Mouse (Mus musculus) stomach, embryonic 14.5 days (tissue): ENCODE measurements around the gene Ptprc. TPM values are rescaled to one million over a fixed set of nuclear protein-coding genes. Genes with fewer than 3 reads are reported as not detected.

ENCODE experiments used
- ATAC-seq: fragments of 200-750 bp; cut with Nextera tagmentation; 2 replicates; pipeline ENCODE4 v1.8.0; 2017; ENCODE audit warnings: low read depth, moderate TSS enrichment; ENCODE audit not compliant: insufficient number of reproducible peaks, insufficient read depth, low FRiP score
- H3K27ac ChIP-seq: fragments of 300-500 bp; sonication (generic); 2 replicates; pipeline ENCODE4 v1.5.1; 2014; ENCODE audit warnings: mild to moderate bottlenecking, low read length, moderate library complexity, mixed read lengths
- H3K27me3 ChIP-seq: fragments of 300-500 bp; sonication (generic); 2 replicates; pipeline ENCODE4 v1.6.1; 2014; ENCODE audit warnings: low read length, control low read depth, mixed read lengths; ENCODE audit not compliant: control insufficient read depth, insufficient read depth
- H3K36me3 ChIP-seq: fragments of 300-500 bp; sonication (generic); 2 replicates; pipeline ENCODE4 v1.6.1; 2014; ENCODE audit warnings: mild to moderate bottlenecking, control low read depth, low read length, moderate library complexity, mixed read lengths; ENCODE audit not compliant: control insufficient read depth, insufficient read depth
- H3K4me1 ChIP-seq: fragments of 300-500 bp; sonication (generic); 2 replicates; pipeline ENCODE4 v1.6.1; 2014; ENCODE audit warnings: low read length, control low read depth, mixed read lengths; ENCODE audit not compliant: control insufficient read depth, insufficient read depth
- H3K4me2 ChIP-seq: fragments of 300-500 bp; sonication (generic); replicated peaks from 2 replicates; pipeline ENCODE4 v1.6.1; 2014; ENCODE audit warnings: low read depth, low read length, control low read depth
- H3K4me3 ChIP-seq: fragments of 300-500 bp; sonication (generic); 2 replicates; pipeline ENCODE4 v1.5.1; 2014; ENCODE audit warnings: low read depth, low read length, control low read depth
- H3K9ac ChIP-seq: fragments of 300-500 bp; sonication (generic); replicated peaks from 2 replicates; pipeline ENCODE4 v1.6.1; 2014; ENCODE audit warnings: low read depth, mild to moderate bottlenecking, control low read depth, low read length, moderate library complexity, mixed read lengths
- H3K9me3 ChIP-seq: fragments of 300-500 bp; sonication (generic); 2 replicates; pipeline ENCODE4 v1.6.1; 2016; ENCODE audit warnings: low read depth, low read length, control low read depth; ENCODE audit not compliant: control insufficient read depth
- WGBS: fragments of 180-500 bp; shearing (Covaris S2); extraction: QIAGEN DNeasy Blood & Tissue Kit; methylation state at CpG from one replicate; pipeline ENCODE4 v1.1.7; 2014; 5-methylcytosine and 5-hydroxymethylcytosine counted together
- polyA plus RNA-seq: library from polyadenylated mRNA; unstranded; fragments of >200 nt; fragmentation: Nextera tagmentation; extraction: Ambion mirVana; gene quantifications from 2 replicates; pipeline ENCODE4 v1.2.1, GENCODE M21; 2014

Gene Ptprc
- polyA plus RNA-seq, 1 experiment from 2014 or later: 4.6 TPM

DNA sequence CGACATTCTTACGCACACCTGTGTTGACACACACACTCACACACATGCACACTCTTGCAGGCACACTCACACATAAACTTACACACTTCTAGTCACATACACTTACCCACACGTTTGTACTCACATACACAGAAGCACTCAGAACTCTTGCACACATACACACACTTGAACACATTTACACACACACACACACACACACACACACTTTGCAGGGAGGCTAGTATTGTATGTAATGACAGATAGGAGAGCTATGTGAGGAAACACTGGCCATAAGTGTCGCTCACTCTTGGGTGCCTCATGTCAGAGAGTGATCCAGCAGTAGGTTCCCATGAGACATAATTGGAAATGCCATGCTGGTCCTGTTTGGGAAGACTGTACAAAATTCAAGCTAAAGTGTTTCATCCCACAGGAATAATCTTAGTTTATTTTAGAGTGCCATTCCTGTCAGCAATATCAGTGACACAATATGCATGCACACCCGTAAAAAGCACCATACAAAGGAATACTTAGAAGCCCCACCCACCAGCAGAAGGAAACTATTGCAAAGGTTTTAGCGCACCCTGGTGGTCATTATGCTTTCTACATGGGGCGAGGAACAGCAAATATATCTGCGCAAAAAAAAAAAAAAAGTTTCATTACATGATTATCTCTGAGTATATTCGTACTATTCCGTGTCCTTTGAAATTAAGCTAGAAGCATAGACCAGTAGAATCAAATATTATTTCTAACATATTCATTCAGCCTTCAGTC, 131.1 kb downstream of the Ptprc start:
- 35% methylated on average over 10 of the region's 10 CpGs for WGBS
- no peak overlapping the region for H3K9ac ChIP-seq
- no peak overlapping the region for H3K4me2 ChIP-seq
- peaks cover 7% of the 10 kb centered on the region for H3K4me1 ChIP-seq
- no peak overlapping the region for H3K4me3 ChIP-seq
- peak; percentile 65; the same call in 1 of the 2 replicates for ATAC-seq
- no peak overlapping the region for H3K27ac ChIP-seq
- no peaks in the 10 kb centered on the region for H3K27me3 ChIP-seq
- no peaks in the 10 kb centered on the region for H3K36me3 ChIP-seq
- H3K9me3 ChIP-seq: no peaks in the 10 kb centered on the region

DNA sequence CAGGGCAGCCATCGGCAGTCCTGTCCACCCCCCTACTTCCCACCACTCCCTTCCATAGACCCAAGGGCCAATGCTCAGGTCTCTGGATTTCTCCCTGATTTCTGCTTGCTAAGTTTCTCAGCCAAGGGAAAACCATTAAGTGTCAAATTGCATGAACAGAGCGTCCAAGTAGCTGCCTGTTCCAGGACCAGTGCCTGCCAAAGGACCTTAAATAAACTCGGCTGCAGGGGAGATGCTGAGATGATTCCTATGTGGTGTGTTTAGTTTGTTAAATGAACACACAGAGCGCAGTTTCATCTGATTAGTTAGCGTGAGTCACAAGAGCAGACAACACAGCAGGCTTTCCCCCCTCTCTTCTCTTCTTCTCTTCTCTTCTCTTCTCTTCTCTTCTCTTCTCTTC, 135.0 kb downstream of the Ptprc start:
- Histone ChIP-seq H3K4me2 (no peak overlapping the region), H3K4me1 (peaks cover 19% of the 10 kb centered on the region)
- ATAC-seq: no peak

DNA sequence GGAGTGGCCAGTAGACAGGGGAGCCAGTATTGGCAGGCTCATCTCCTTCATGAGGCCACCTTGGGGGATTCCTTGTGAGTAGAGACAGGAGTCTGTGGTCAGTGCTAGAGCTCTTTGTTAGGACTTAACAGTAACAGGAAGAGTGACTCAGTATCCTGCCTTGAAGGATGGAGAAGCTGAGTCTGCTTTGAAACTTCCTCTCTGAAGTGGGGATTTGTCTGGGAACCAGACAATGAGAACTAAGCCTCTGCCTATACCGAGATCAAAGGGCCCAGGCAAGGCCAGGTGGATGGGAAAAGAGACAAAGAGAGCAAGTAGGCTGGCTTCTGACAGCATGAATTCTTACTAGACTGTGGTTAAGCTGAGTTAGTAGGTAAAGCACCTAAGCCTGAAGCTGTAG, 136.3 kb downstream of the Ptprc start:
- Histone ChIP-seq H3K4me2 (no peak overlapping the region), H3K9me3 (no peaks in the 10 kb centered on the region)
- ATAC-seq: 0 out of 2 replicates have a peak, but pooled peaks have one; percentile 42

More for the DNA sequence above, 135.0 kb downstream of the Ptprc start:
- H3K9me3 ChIP-seq: no peaks in the 10 kb centered on the region
- no peaks in the 10 kb centered on the region for H3K27me3 ChIP-seq
- no peak overlapping the region for H3K27ac ChIP-seq
- H3K4me3 ChIP-seq: no peak overlapping the region
- H3K9ac ChIP-seq: no peak overlapping the region
- no peaks in the 10 kb centered on the region for H3K36me3 ChIP-seq
- 31% methylated on average over 5 of the region's 5 CpGs for whole genome bisulfite sequencing

DNA sequence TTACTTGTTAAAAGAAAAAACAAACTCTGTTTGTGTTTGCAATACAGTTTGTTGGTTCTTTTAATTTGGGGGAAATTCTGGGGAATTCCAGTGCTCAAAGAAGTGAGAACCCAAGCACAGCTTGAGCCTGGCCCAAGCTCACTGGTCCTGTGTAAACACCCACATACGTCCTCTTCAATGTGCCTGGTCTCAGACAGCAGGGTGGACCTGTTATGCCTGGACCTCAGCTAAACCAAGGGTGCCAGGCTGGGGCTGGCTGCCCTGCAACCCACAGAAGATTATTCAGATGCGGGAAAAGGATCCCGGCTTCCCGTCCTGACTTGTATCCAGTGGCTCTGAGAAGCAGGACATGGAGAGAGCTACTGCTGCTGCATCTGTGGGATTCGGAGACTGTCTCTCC, 138.0 kb downstream of the Ptprc start:
- no peak for ATAC-seq
- H3K27ac ChIP-seq: no peak overlapping the region

More for the DNA sequence above, 136.3 kb downstream of the Ptprc start:
- Histone ChIP-seq H3K36me3 (no peaks in the 10 kb centered on the region), H3K4me3 (no peak overlapping the region), H3K9ac (no peak overlapping the region), H3K27me3 (no peaks in the 10 kb centered on the region), H3K4me1 (peaks cover 17% of the 10 kb centered on the region), H3K27ac (no peak overlapping the region; the same call in 1 of the 2 replicates)
- 26% methylated on average over 1 of the region's 1 CpGs for WGBS

DNA sequence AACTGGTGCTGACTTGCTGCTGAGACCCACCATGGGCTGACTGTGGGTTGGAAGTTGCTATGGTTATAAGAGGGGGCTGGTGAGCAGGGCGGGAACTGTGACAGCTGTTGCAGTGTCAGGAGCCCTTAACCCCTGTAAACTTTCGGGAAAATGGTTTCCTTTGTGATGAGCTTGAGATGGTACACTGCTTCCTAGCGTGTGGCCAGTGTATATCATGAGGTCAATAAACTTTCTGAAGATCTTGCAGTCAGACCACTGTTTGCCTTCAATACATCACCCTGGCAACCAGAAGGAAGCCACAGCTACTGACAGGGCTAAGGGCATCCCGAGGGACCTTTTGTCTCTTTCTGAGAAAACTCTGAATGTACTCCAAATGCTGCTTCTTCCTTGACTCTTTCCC, 145.9 kb downstream of the Ptprc start:
- ATAC-seq: no peak
- H3K9me3 ChIP-seq: no peaks in the 10 kb centered on the region
- no peak overlapping the region for H3K4me3 ChIP-seq
- H3K4me1 ChIP-seq: no peaks in the 10 kb centered on the region
- no peak overlapping the region for H3K27ac ChIP-seq
- no peak overlapping the region for H3K4me2 ChIP-seq
- no peaks in the 10 kb centered on the region for H3K27me3 ChIP-seq
- no peaks in the 10 kb centered on the region for H3K36me3 ChIP-seq
- no peak overlapping the region for H3K9ac ChIP-seq
- WGBS: 45% methylated on average over 4 of the region's 4 CpGs

More for the DNA sequence above, 138.0 kb downstream of the Ptprc start:
- Histone ChIP-seq H3K9ac (no peak overlapping the region), H3K4me3 (no peak overlapping the region), H3K9me3 (no peaks in the 10 kb centered on the region), H3K36me3 (no peaks in the 10 kb centered on the region), H3K4me1 (peaks cover 15% of the 10 kb centered on the region; the same call in 1 of the 2 replicates), H3K4me2 (no peak overlapping the region), H3K27me3 (no peaks in the 10 kb centered on the region)
- WGBS: 37% methylated on average over 5 of the region's 5 CpGs

DNA sequence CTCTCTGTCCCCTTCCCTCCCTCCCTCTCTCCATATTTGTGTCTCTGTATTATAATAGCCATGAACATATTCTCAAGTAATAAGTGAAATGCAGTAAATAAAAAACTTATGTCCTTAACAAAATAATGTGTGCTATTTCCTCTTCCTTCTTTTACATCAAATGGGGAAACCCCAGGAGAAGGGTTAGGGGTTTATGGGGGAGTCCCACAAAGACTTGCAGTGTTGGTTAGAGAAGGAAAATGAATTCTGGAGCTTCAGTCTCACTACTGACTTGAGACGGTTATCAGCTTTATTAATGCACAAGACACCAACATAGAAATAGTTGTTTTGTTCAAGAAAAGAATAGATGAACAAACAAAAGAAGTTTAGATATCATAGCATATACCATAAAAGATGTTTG, 150.2 kb downstream of the Ptprc start:
- Histone ChIP-seq H3K4me2 (no peak overlapping the region), H3K9me3 (no peaks in the 10 kb centered on the region), H3K36me3 (no peaks in the 10 kb centered on the region), H3K27me3 (no peaks in the 10 kb centered on the region), H3K4me3 (no peak overlapping the region), H3K4me1 (0 out of 2 replicates have a peak, but pooled peaks cover 2% of the 10 kb centered on the region), H3K9ac (no peak overlapping the region), H3K27ac (no peak overlapping the region)
- ATAC-seq: no peak
- 92% methylated on average over 1 of the region's 1 CpGs for WGBS

DNA sequence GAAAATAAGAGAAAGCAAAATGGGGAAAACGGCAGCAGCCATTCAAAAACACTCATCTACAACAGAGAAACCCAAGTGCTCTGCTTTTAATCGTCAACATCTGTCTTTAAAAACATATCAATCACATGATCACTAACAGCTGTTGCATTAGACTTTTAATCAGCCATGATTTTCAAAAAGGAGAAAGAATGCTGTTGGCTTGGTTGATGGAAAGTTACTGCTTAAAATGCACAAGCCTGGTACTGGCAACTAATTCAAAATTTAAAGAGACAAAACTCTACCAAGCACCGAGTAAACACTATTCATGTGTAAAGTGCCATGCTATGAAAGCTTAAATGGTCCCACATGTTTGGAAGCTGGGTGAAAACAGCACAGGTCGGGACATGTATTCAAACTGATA, 151.9 kb downstream of the Ptprc start:
- no peak overlapping the region for H3K4me3 ChIP-seq
- H3K4me1 ChIP-seq: 0 out of 2 replicates have a peak, but pooled peaks cover 2% of the 10 kb centered on the region
- no peaks in the 10 kb centered on the region for H3K36me3 ChIP-seq
- H3K9me3 ChIP-seq: no peaks in the 10 kb centered on the region
- H3K4me2 ChIP-seq: no peak overlapping the region
- no peak for ATAC-seq
- no peaks in the 10 kb centered on the region for H3K27me3 ChIP-seq
- no peak overlapping the region for H3K27ac ChIP-seq
- no peak overlapping the region for H3K9ac ChIP-seq
- WGBS: 57% methylated on average over 4 of the region's 4 CpGs

DNA sequence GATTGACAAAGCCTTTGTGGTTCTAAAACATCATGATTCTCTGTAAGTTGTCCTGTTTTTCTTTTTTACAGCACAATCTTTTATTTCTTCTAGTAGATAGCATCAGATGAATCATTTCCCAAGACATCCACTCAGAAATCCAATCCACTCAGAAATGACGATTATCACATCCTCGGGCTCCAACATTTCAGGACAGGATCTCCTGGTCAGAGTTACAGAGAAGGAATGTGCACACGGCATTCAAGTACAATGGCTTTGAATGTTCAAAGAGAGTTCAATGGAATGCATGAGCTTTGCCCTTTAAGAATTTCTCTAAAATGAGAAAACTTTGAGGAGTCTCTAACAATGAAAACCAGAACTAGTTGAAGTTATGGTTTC, 152.6 kb downstream of the Ptprc start:
- Histone ChIP-seq H3K4me2 (no peak overlapping the region), H3K4me3 (no peak overlapping the region), H3K9me3 (no peaks in the 10 kb centered on the region), H3K27me3 (no peaks in the 10 kb centered on the region), H3K27ac (no peak overlapping the region), H3K36me3 (no peaks in the 10 kb centered on the region), H3K4me1 (0 out of 2 replicates have a peak, but pooled peaks cover 2% of the 10 kb centered on the region), H3K9ac (no peak overlapping the region)
- WGBS: 25% methylated on average over 3 of the region's 3 CpGs
- no peak for ATAC-seq
